Mouse (Mus musculus): ENCODE results near the gene Itsn1. TPM values are rescaled to one million over a fixed set of nuclear protein-coding genes. Genes with fewer than 3 reads are reported as not detected.

The Itsn1 gene
- polyA plus RNA-seq, 1 experiment from 2014 or later = 24.5 TPM

- no peak for DNase-seq (ENCODE audit: low spot score)
- no peak overlapping the region for H3K27ac ChIP-seq (ENCODE audit: low read depth, low read length)
- 0 out of 2 replicates have a peak, but pooled peaks have one; percentile 30 for ATAC-seq (replicated peaks; ENCODE audit: low FRiP score)
- no peak overlapping the region for H3K9ac ChIP-seq (ENCODE audit: low read depth, low read length)
- H3K9me3 ChIP-seq (ENCODE audit: control insufficient read depth, low read length) = no peaks in the 10 kb centered on the region
- H3K4me1 ChIP-seq (replicated peaks; ENCODE audit: control insufficient read depth, insufficient read depth, low read length) = no peaks in the 10 kb centered on the region
- H3K27me3 ChIP-seq (replicated peaks; ENCODE audit: control insufficient read depth, insufficient read depth, low read length) = no peaks in the 10 kb centered on the region
- H3K4me2 ChIP-seq = no peak overlapping the region
- 71% methylated on average over 19 of the region's 19 CpGs for WGBS
- no peak overlapping the region for H3K4me3 ChIP-seq (ENCODE audit: low read depth, low read length)
- H3K36me3 ChIP-seq (ENCODE audit: control insufficient read depth, insufficient read depth, low read length) = peaks cover 8% of the 10 kb centered on the region
Measured at GRCm38 (mm10) chr16:91851456-91852231, 122.6 kb downstream of the Itsn1 start.

- H3K27me3 ChIP-seq (replicated peaks; ENCODE audit: control insufficient read depth, insufficient read depth, low read length) = no peaks in the 10 kb centered on the region
- no peak overlapping the region for H3K4me2 ChIP-seq
- H3K9me3 ChIP-seq (ENCODE audit: control insufficient read depth, low read length) = no peaks in the 10 kb centered on the region
- peaks cover 8% of the 10 kb centered on the region for H3K36me3 ChIP-seq (ENCODE audit: control insufficient read depth, insufficient read depth, low read length)
- H3K4me1 ChIP-seq (replicated peaks; ENCODE audit: control insufficient read depth, insufficient read depth, low read length) = no peaks in the 10 kb centered on the region
- no peak for DNase-seq (ENCODE audit: low spot score)
- ATAC-seq (replicated peaks; ENCODE audit: low FRiP score) = 0 out of 2 replicates have a peak, but pooled peaks have one; percentile 53
- no peak overlapping the region for H3K9ac ChIP-seq (ENCODE audit: low read depth, low read length)
- H3K27ac ChIP-seq (ENCODE audit: low read depth, low read length) = no peak overlapping the region
- 66% methylated on average over 10 of the region's 10 CpGs for WGBS
- no peak overlapping the region for H3K4me3 ChIP-seq (ENCODE audit: low read depth, low read length)
Measured at GRCm38 (mm10) chr16:91852753-91853152, 123.7 kb downstream of the Itsn1 start.

- H3K36me3 ChIP-seq (ENCODE audit: control insufficient read depth, insufficient read depth, low read length) = peaks cover 8% of the 10 kb centered on the region
- WGBS = 91% methylated on average over 12 of the region's 12 CpGs
Measured at GRCm38 (mm10) chr16:91853223-91853622, 124.1 kb downstream of the Itsn1 start.

GRCm38 (mm10) chr16:91858695-91859094 is 129.6 kb downstream of the Itsn1 start:
- Histone ChIP-seq H3K4me2 (no peak overlapping the region), H3K4me3 (ENCODE audit: low read depth, low read length) (no peak overlapping the region), H3K27ac (ENCODE audit: low read depth, low read length) (no peak overlapping the region), H3K4me1 (replicated peaks; ENCODE audit: control insufficient read depth, insufficient read depth, low read length) (peaks cover 18% of the 10 kb centered on the region), H3K27me3 (replicated peaks; ENCODE audit: control insufficient read depth, insufficient read depth, low read length) (no peaks in the 10 kb centered on the region), H3K36me3 (ENCODE audit: control insufficient read depth, insufficient read depth, low read length) (no peaks in the 10 kb centered on the region; the same call in 1 of the 2 replicates), H3K9me3 (ENCODE audit: control insufficient read depth, low read length) (no peaks in the 10 kb centered on the region), H3K9ac (ENCODE audit: low read depth, low read length) (no peak overlapping the region)
- DNase-seq (ENCODE audit: low spot score) (no peak), ATAC-seq (replicated peaks; ENCODE audit: low FRiP score) (no peak)
- WGBS = 90% methylated on average over 7 of the region's 7 CpGs

More at GRCm38 (mm10) chr16:91853223-91853622, 124.1 kb downstream of the Itsn1 start:
- H3K4me3 ChIP-seq (ENCODE audit: low read depth, low read length) = no peak overlapping the region
- H3K4me1 ChIP-seq (replicated peaks; ENCODE audit: control insufficient read depth, insufficient read depth, low read length) = no peaks in the 10 kb centered on the region
- ATAC-seq (replicated peaks; ENCODE audit: low FRiP score) (no peak), DNase-seq (ENCODE audit: low spot score) (no peak)
- H3K4me2 ChIP-seq = no peak overlapping the region
- no peaks in the 10 kb centered on the region for H3K9me3 ChIP-seq (ENCODE audit: control insufficient read depth, low read length)
- H3K27ac ChIP-seq (ENCODE audit: low read depth, low read length) = no peak overlapping the region
- H3K9ac ChIP-seq (ENCODE audit: low read depth, low read length) = no peak overlapping the region
- H3K27me3 ChIP-seq (replicated peaks; ENCODE audit: control insufficient read depth, insufficient read depth, low read length) = no peaks in the 10 kb centered on the region

- Histone ChIP-seq H3K4me1 (replicated peaks; ENCODE audit: control insufficient read depth, insufficient read depth, low read length) (peaks cover 23% of the 10 kb centered on the region), H3K36me3 (ENCODE audit: control insufficient read depth, insufficient read depth, low read length) (peaks cover 2% of the 10 kb centered on the region; the same call in 1 of the 2 replicates), H3K27ac (ENCODE audit: low read depth, low read length) (no peak overlapping the region), H3K9ac (ENCODE audit: low read depth, low read length) (no peak overlapping the region), H3K4me3 (ENCODE audit: low read depth, low read length) (no peak overlapping the region), H3K27me3 (replicated peaks; ENCODE audit: control insufficient read depth, insufficient read depth, low read length) (no peaks in the 10 kb centered on the region), H3K4me2 (no peak overlapping the region), H3K9me3 (ENCODE audit: control insufficient read depth, low read length) (no peaks in the 10 kb centered on the region)
- ATAC-seq (replicated peaks; ENCODE audit: low FRiP score) (no peak), DNase-seq (ENCODE audit: low spot score) (no peak)
- WGBS = 87% methylated on average over 3 of the region's 3 CpGs
Measured at GRCm38 (mm10) chr16:91859203-91859602, 130.1 kb downstream of the Itsn1 start.

GRCm38 (mm10) chr16:91859958-91860357 is 130.9 kb downstream of the Itsn1 start:
- H3K4me1 ChIP-seq (replicated peaks; ENCODE audit: control insufficient read depth, insufficient read depth, low read length) = peaks cover 28% of the 10 kb centered on the region
- H3K9ac ChIP-seq (ENCODE audit: low read depth, low read length) = no peak overlapping the region
- DNase-seq (ENCODE audit: low spot score) (no peak), ATAC-seq (replicated peaks; ENCODE audit: low FRiP score) (no peak)
- 88% methylated on average over 8 of the region's 8 CpGs for WGBS
- H3K27ac ChIP-seq (ENCODE audit: low read depth, low read length) = no peak overlapping the region
- H3K36me3 ChIP-seq (ENCODE audit: control insufficient read depth, insufficient read depth, low read length) = peaks cover 2% of the 10 kb centered on the region; the same call in 1 of the 2 replicates
- no peak overlapping the region for H3K4me3 ChIP-seq (ENCODE audit: low read depth, low read length)
- H3K9me3 ChIP-seq (ENCODE audit: control insufficient read depth, low read length) = no peaks in the 10 kb centered on the region
- no peaks in the 10 kb centered on the region for H3K27me3 ChIP-seq (replicated peaks; ENCODE audit: control insufficient read depth, insufficient read depth, low read length)
- H3K4me2 ChIP-seq = no peak overlapping the region

- H3K36me3 ChIP-seq (ENCODE audit: control insufficient read depth, insufficient read depth, low read length) = peaks cover 2% of the 10 kb centered on the region; the same call in 1 of the 2 replicates
- H3K27ac ChIP-seq (ENCODE audit: low read depth, low read length) = peak overlapping the region; percentile 34; the same call in 1 of the 2 replicates
- H3K9me3 ChIP-seq (ENCODE audit: control insufficient read depth, low read length) = no peaks in the 10 kb centered on the region
- no peak overlapping the region for H3K9ac ChIP-seq (ENCODE audit: low read depth, low read length)
- DNase-seq (ENCODE audit: low spot score) = no peak
- H3K4me2 ChIP-seq = no peak overlapping the region
- WGBS = 67% methylated on average over 14 of the region's 14 CpGs
- H3K4me3 ChIP-seq (ENCODE audit: low read depth, low read length) = no peak overlapping the region
- no peak for ATAC-seq (replicated peaks; ENCODE audit: low FRiP score)
- peaks cover 35% of the 10 kb centered on the region for H3K4me1 ChIP-seq (replicated peaks; ENCODE audit: control insufficient read depth, insufficient read depth, low read length)
- H3K27me3 ChIP-seq (replicated peaks; ENCODE audit: control insufficient read depth, insufficient read depth, low read length) = no peaks in the 10 kb centered on the region
Measured at GRCm38 (mm10) chr16:91860471-91861125, 131.5 kb downstream of the Itsn1 start.

GRCm38 (mm10) chr16:91861784-91862371 is 132.8 kb downstream of the Itsn1 start:
- Histone ChIP-seq H3K36me3 (ENCODE audit: control insufficient read depth, insufficient read depth, low read length) (peaks cover 2% of the 10 kb centered on the region; the same call in 1 of the 2 replicates), H3K27ac (ENCODE audit: low read depth, low read length) (no peak overlapping the region), H3K4me2 (no peak overlapping the region), H3K27me3 (replicated peaks; ENCODE audit: control insufficient read depth, insufficient read depth, low read length) (no peaks in the 10 kb centered on the region), H3K4me3 (ENCODE audit: low read depth, low read length) (no peak overlapping the region), H3K4me1 (replicated peaks; ENCODE audit: control insufficient read depth, insufficient read depth, low read length) (peaks cover 42% of the 10 kb centered on the region), H3K9me3 (ENCODE audit: control insufficient read depth, low read length) (no peaks in the 10 kb centered on the region), H3K9ac (ENCODE audit: low read depth, low read length) (peak overlapping the region; percentile 25; the same call in 1 of the 2 replicates)
- no peak for ATAC-seq (replicated peaks; ENCODE audit: low FRiP score)
- DNase-seq (ENCODE audit: low spot score) = no peak
- 71% methylated on average over 6 of the region's 6 CpGs for WGBS
